Mouse (Mus musculus) fat pad, adult 2 months (tissue): Measurements from ENCODE around the gene Med15.
"Not testable (repeated sequence)": the region's sequence is repeated elsewhere in the genome, so short reads cannot be mapped to it uniquely, and the experiment has no call there.

Experiments
- DNase-seq: peaks from one replicate; pipeline ENCODE4 v3.0.0-alpha.2; 2011; ENCODE audit warnings: low read depth, low spot score; ENCODE audit errors: extremely low read depth

Med15 gene

GRCm38 (mm10) chr16:17732841-17733340, at the start of gene Med15:
TSS of gene Med15 (minus strand) at chr16:17732891.
- DNase-seq = peak; percentile 55

DNA sequence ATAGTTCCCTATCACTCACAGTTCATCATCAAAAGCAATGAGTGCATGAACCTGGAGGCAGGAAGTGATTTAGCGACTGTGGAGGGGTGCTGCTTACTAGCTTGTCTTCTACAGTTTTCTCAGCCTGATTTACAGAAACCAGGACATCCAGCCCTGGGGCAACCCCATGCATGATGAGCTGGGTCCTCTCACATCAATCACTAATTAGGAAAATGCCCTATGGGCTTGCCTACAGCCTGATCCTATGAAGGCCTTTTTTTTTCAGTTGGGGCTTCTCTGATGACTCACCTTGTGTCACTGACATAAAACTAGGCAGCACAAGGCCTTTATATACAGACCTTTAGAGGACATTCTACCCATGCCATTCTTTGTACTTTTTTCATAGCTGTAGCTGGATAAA, 47.0 kb upstream of the Med15 start:
- no peak for DNase-seq

DNA sequence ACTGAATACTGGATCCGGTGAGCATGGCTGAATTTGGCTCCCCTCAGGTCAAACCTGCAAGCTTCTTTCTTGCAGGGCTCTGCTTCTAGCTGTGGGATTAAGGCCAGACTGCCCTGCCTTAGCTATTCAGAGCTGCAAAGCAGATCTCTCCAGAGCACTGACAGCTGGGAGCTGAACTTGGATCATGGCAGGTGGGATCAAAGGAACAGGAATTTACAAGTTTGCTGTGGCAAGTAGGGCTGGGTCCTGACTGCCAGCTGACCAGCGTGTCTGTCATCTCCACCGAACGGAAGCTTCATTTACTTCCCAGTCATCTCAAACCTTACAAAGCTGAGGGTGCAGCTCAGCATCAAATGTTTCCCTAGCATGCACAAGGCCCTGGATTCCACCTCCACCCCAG, 45.5 kb upstream of the Med15 start:
- no peak for DNase-seq

DNA sequence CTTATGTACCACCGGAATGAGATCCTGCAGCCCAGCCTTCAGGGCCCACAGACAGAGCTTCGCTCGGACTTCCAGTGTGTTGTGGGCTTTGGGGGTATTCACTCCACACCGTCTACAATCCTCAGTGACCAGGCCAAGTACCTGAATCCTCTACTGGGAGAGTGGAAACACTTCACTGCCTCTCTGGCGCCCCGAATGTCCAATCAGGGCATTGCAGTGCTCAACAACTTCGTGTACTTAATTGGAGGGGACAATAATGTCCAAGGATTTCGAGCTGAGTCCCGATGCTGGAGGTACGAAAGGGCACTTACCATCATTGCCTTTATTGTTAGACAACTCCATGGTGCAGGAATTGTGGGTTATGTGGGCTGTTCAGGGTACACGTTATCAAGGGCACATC, 44.1 kb upstream of the Med15 start:
- no peak for DNase-seq

- no peak for DNase-seq
Measured at GRCm38 (mm10) chr16:17771117-17771865, 38.6 kb upstream of the Med15 start.

DNA sequence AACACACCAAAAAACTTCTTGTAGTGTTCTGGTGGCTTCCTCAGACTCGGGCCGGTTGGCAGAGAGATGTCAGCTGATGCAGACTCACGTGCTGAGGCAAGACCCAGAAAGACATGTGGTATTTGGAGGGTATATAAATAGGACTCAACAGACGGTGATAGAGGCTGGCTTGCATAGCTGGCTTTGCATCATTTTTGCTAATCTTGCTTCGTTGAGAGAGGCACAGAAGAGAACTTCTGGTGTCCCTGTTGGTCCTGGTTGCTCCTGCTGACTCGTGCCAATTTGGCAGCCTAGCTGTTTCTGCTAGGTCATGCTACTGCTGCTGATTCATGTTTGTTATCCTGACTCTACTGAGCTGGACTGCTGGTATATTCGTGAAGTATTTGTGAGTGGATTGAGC, 36.1 kb upstream of the Med15 start:
- DNase-seq = no peak

DNA sequence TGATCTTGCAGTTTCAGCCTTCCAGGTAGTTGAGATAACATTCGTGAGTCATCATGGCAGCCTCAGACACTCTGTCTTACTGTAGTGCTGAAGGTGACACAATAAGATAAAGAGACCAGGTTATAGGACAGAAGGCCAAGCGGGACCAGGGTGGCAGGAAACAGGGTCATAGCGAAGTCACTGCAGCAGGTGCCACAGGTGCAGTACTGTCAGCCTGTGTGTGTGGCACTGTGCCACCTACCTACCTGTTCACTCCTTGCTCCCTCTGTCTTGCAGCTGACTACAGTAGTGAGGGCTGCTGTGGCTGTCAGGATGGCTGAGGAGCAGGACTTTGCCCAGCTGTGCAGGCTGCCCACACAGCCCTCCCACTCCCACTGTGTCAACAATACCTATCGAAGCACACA, 31.4 kb upstream of the Med15 start:
- no peak for DNase-seq

- DNase-seq = no peak
Measured at GRCm38 (mm10) chr16:17761074-17761473, 28.4 kb upstream of the Med15 start.

DNA sequence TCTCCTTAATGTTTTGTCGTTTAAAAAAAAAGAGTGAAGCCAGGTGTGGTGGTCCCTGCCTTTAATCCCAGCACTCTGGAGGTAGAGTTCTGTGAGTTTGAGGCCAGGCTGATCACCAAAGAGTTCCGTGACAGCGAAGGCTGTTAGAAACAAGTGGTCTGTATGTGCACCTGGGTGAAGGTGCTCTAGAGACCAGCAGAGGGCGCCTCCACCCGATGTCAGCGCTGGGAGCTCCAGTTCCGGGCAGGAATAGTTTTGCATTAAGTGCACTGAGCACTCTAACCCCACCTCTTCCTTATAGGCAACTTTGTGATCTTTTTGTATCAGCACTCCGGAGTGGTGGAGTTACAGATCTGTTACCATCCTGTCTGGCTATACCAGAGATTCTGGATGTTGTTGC, 28.0 kb upstream of the Med15 start:
- DNase-seq = no peak

DNA sequence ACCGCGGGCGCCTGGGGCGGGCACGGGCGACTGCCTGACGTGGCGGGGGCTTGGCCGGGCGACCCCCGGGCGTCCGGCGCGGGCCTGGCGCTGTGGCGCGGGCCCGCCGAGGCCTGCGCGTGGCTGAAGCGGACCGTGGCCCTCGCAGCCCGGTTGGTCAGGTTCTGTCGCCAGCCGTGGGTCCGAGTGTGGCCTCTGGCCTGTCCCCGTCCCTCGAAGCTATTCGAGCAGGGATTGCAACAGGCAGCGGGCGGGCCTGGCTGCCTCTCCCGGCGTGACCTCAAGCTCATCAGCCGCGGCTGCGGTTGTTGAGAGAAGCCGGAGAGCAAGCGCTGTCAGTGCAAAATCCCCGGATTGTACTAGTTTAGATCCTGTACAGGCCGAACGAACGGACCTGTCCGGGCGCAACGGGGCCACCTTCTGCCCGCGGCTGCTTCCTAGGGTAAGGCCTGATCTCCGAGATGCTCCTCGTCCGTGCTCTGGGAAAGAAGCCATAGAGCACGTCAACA, 27.2 kb upstream of the Med15 start:
- DNase-seq = no peak

DNA sequence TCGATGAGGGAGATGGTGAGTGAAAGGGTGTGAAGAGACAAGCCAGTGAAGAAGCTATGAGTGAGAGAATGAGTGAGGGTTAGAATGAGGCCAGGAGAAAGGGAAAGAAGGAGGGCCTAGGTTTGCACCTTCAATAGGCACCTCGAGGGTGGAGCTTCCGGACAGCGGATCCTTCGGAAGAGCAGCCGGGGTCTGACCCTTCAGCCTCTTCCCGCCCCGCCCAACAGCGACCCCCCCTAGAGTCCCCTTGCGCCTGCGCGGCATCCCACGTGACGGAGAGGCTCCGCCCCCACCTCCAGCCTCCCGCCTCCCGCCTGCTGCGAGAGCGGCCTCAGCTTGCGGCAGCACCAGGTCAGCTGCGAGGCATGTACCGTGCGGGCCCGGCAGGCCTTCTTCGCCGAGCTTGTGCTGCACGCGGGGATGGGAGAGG, 26.7 kb upstream of the Med15 start, which contains the start of gene Klhl22:
Klhl22 (plus strand) TSS at position 275 of the 430 bp plus-strand sequence.
- DNase-seq = no peak

GRCm38 (mm10) chr16:17758902-17759301, 26.2 kb upstream of the Med15 start:
- DNase-seq = no peak

- DNase-seq = no peak
Measured at GRCm38 (mm10) chr16:17757756-17758155, 25.1 kb upstream of the Med15 start.

GRCm38 (mm10) chr16:17753686-17754085, 21.0 kb upstream of the Med15 start:
- DNase-seq = no peak

DNA sequence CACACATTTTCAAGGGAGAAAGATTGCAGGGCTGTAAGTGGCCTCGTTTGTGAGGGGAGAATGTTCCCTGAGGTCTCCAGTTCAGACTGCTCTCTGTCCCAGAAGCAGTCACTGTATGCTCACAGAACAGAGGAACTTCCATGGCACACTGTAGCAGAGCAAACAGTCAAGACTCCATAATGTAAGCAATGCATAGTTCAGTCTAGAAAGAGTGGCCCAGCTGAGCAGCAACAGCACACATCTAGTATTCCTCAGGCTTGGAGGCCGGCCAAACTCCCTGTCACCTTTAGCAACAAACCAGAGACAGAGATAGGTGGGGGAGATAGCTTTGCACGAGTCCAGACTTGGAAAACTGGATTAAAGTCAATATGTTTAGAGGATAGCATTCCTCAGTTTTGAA, 20.3 kb upstream of the Med15 start:
- DNase-seq = no peak

GRCm38 (mm10) chr16:17745067-17745466, 12.4 kb upstream of the Med15 start:
- DNase-seq = no peak

GRCm38 (mm10) chr16:17744536-17744935, 11.8 kb upstream of the Med15 start:
- DNase-seq = no peak

- DNase-seq = no peak
Measured at GRCm38 (mm10) chr16:17743279-17743678, 10.6 kb upstream of the Med15 start.

GRCm38 (mm10) chr16:17742810-17743209, 10.1 kb upstream of the Med15 start:
- DNase-seq = peak; percentile 45

GRCm38 (mm10) chr16:17740080-17740479, 7.4 kb upstream of the Med15 start:
- DNase-seq = no peak

DNA sequence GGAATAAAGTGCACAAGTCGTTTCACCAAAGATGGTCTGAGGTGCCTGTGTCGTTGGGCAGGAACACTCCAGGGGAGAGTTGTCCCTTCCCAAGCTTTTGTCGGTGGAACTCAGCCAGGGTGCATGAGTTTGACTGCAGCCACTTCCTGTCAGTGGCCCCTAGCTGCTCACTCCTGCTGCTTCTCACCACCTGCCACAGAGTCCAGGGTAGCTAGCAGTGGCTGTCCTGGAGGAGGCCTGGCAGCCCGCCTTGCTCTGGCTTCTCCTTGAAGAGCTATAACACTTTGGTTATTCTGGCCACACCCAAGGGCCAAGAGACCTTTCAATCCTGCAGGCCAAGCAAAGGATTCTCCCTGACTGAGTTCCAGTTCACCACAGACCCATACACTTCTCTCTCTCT, 3.5 kb upstream of the Med15 start:
- DNase-seq = no peak

GRCm38 (mm10) chr16:17734872-17735271, 2.2 kb upstream of the Med15 start:
- not testable (repeated sequence) for DNase-seq

- DNase-seq = no peak
Measured at GRCm38 (mm10) chr16:17733646-17734045, 955 bp upstream of the Med15 start.
